Mouse (Mus musculus) midbrain, embryonic 15.5 days (tissue): ENCODE measurements at regions not wholly inside any gene's neighbourhood (a gene's known extent, or its start where the extent isn't known, plus 50 kb on each side); places are given as distances from the start of the nearest gene placed in this dataset.

Source experiments
- ATAC-seq: fragments of 200-750 bp; cut with Nextera tagmentation; replicated peaks from 2 replicates; pipeline ENCODE4 v1.8.0; 2017; ENCODE audit warnings: moderate TSS enrichment
- H3K27ac ChIP-seq: fragments of 300-500 bp; sonication (generic); 2 replicates; pipeline ENCODE4 v1.5.1; 2015; ENCODE audit warnings: mild to moderate bottlenecking, inconsistent platforms
- H3K27me3 ChIP-seq: fragments of 300-500 bp; sonication (generic); replicated peaks from 2 replicates; pipeline ENCODE4 v1.6.1; 2015; ENCODE audit warnings: inconsistent platforms
- H3K36me3 ChIP-seq: fragments of 300-500 bp; sonication (generic); replicated peaks from 2 replicates; pipeline ENCODE4 v1.6.1; 2015; ENCODE audit warnings: inconsistent platforms
- H3K4me1 ChIP-seq: fragments of 300-500 bp; sonication (generic); 2 replicates; pipeline ENCODE4 v1.6.1; 2015; ENCODE audit warnings: inconsistent platforms
- H3K4me2 ChIP-seq: fragments of 300-500 bp; sonication (generic); 2 replicates; pipeline ENCODE4 v1.6.1; 2015; ENCODE audit warnings: inconsistent platforms, mild to moderate bottlenecking, moderate library complexity
- H3K4me3 ChIP-seq: fragments of 300-500 bp; sonication (generic); 2 replicates; pipeline ENCODE4 v1.5.1; 2015; ENCODE audit warnings: mild to moderate bottlenecking, inconsistent platforms
- H3K9ac ChIP-seq: fragments of 300-500 bp; sonication (generic); 2 replicates; pipeline ENCODE4 v1.6.1; 2015; ENCODE audit warnings: mild to moderate bottlenecking, inconsistent platforms
- H3K9me3 ChIP-seq: fragments of 300-500 bp; sonication (generic); 2 replicates; pipeline ENCODE4 v1.6.1; 2016; ENCODE audit warnings: inconsistent platforms
- WGBS: fragments of 180-500 bp; shearing (Covaris S2); methylation state at CpG from one replicate; pipeline ENCODE4 v1.1.7; 2015; ENCODE audit warnings: mixed read lengths; 5-methylcytosine and 5-hydroxymethylcytosine counted together

GRCm38 (mm10) chr10:38147421-38147820, 674.2 kb downstream of the Rfpl4b start:
- H3K27ac ChIP-seq = no peak overlapping the region
- H3K4me2 ChIP-seq = no peak overlapping the region
- no peaks in the 10 kb centered on the region for H3K36me3 ChIP-seq
- ATAC-seq = no peak
- H3K27me3 ChIP-seq = no peaks in the 10 kb centered on the region
- no peak overlapping the region for H3K9ac ChIP-seq
- no peaks in the 10 kb centered on the region for H3K9me3 ChIP-seq
- H3K4me1 ChIP-seq = no peaks in the 10 kb centered on the region
- WGBS = 89% methylated on average over 2 of the region's 2 CpGs
- H3K4me3 ChIP-seq = no peak overlapping the region

- Histone ChIP-seq H3K27ac (no peak overlapping the region), H3K4me3 (no peak overlapping the region), H3K4me2 (no peak overlapping the region), H3K36me3 (no peaks in the 10 kb centered on the region), H3K27me3 (no peaks in the 10 kb centered on the region), H3K9ac (no peak overlapping the region), H3K9me3 (no peaks in the 10 kb centered on the region), H3K4me1 (no peaks in the 10 kb centered on the region)
- ATAC-seq = no peak
Measured at GRCm38 (mm10) chr10:38139196-38139595, 682.4 kb downstream of the Rfpl4b start.

- WGBS = 79% methylated on average over 3 of the region's 3 CpGs
- no peaks in the 10 kb centered on the region for H3K9me3 ChIP-seq
- no peak overlapping the region for H3K9ac ChIP-seq
- H3K27ac ChIP-seq = no peak overlapping the region
- H3K4me3 ChIP-seq = no peak overlapping the region
- H3K4me2 ChIP-seq = no peak overlapping the region
- ATAC-seq = no peak
- no peaks in the 10 kb centered on the region for H3K27me3 ChIP-seq
- H3K4me1 ChIP-seq = no peaks in the 10 kb centered on the region
- no peaks in the 10 kb centered on the region for H3K36me3 ChIP-seq
Measured at GRCm38 (mm10) chr10:38121911-38122573, 699.5 kb downstream of the Rfpl4b start.

GRCm38 (mm10) chr10:38118601-38119000, 703.0 kb downstream of the Rfpl4b start:
- Histone ChIP-seq H3K9ac (no peak overlapping the region), H3K27ac (no peak overlapping the region), H3K9me3 (no peaks in the 10 kb centered on the region), H3K4me3 (no peak overlapping the region), H3K4me2 (no peak overlapping the region), H3K27me3 (no peaks in the 10 kb centered on the region), H3K36me3 (no peaks in the 10 kb centered on the region), H3K4me1 (no peaks in the 10 kb centered on the region)
- no peak for ATAC-seq
- WGBS = 86% methylated on average over 1 of the region's 1 CpGs

GRCm38 (mm10) chr10:38116516-38116915, 705.1 kb downstream of the Rfpl4b start:
- no peak overlapping the region for H3K27ac ChIP-seq
- no peaks in the 10 kb centered on the region for H3K27me3 ChIP-seq
- H3K36me3 ChIP-seq = no peaks in the 10 kb centered on the region
- no peaks in the 10 kb centered on the region for H3K9me3 ChIP-seq
- no peak for ATAC-seq
- H3K4me1 ChIP-seq = no peaks in the 10 kb centered on the region
- no peak overlapping the region for H3K4me2 ChIP-seq
- no peak overlapping the region for H3K9ac ChIP-seq
- 85% methylated on average over 1 of the region's 1 CpGs for WGBS
- no peak overlapping the region for H3K4me3 ChIP-seq

- Histone ChIP-seq H3K4me2 (no peak overlapping the region), H3K27ac (no peak overlapping the region), H3K27me3 (no peaks in the 10 kb centered on the region), H3K4me3 (no peak overlapping the region), H3K9me3 (no peaks in the 10 kb centered on the region), H3K36me3 (no peaks in the 10 kb centered on the region), H3K4me1 (no peaks in the 10 kb centered on the region), H3K9ac (no peak overlapping the region)
- no peak for ATAC-seq
- 81% methylated on average over 2 of the region's 2 CpGs for WGBS
Measured at GRCm38 (mm10) chr10:38114194-38114593, 707.4 kb downstream of the Rfpl4b start.

GRCm38 (mm10) chr10:38108591-38108990, 713.0 kb downstream of the Rfpl4b start:
- Histone ChIP-seq H3K27me3 (no peaks in the 10 kb centered on the region), H3K9ac (no peak overlapping the region), H3K4me1 (no peaks in the 10 kb centered on the region), H3K9me3 (no peaks in the 10 kb centered on the region), H3K4me2 (no peak overlapping the region), H3K36me3 (no peaks in the 10 kb centered on the region), H3K27ac (no peak overlapping the region), H3K4me3 (no peak overlapping the region)
- no peak for ATAC-seq
- WGBS = 89% methylated on average over 6 of the region's 6 CpGs

- Histone ChIP-seq H3K4me2 (no peak overlapping the region), H3K27ac (no peak overlapping the region), H3K36me3 (no peaks in the 10 kb centered on the region), H3K4me3 (no peak overlapping the region), H3K4me1 (no peaks in the 10 kb centered on the region), H3K27me3 (no peaks in the 10 kb centered on the region), H3K9me3 (no peaks in the 10 kb centered on the region), H3K9ac (no peak overlapping the region)
- peak; percentile 30; the same call in 1 of the 2 replicates for ATAC-seq
- 40% methylated on average over 1 of the region's 1 CpGs for WGBS
Measured at GRCm38 (mm10) chr10:38103570-38103969, 718.0 kb downstream of the Rfpl4b start.

- Histone ChIP-seq H3K9me3 (no peaks in the 10 kb centered on the region), H3K36me3 (no peaks in the 10 kb centered on the region), H3K4me1 (no peaks in the 10 kb centered on the region), H3K27me3 (no peaks in the 10 kb centered on the region), H3K4me3 (no peak overlapping the region), H3K27ac (no peak overlapping the region), H3K4me2 (no peak overlapping the region), H3K9ac (no peak overlapping the region)
- WGBS = 98% methylated on average over 2 of the region's 2 CpGs
- ATAC-seq = no peak
Measured at GRCm38 (mm10) chr10:38078521-38078920, 743.1 kb downstream of the Rfpl4b start.

GRCm38 (mm10) chr10:38072394-38072793, 749.2 kb downstream of the Rfpl4b start:
- no peaks in the 10 kb centered on the region for H3K36me3 ChIP-seq
- no peak overlapping the region for H3K9ac ChIP-seq
- 81% methylated on average over 1 of the region's 1 CpGs for WGBS
- no peaks in the 10 kb centered on the region for H3K9me3 ChIP-seq
- H3K4me1 ChIP-seq = no peaks in the 10 kb centered on the region
- H3K27ac ChIP-seq = no peak overlapping the region
- no peak for ATAC-seq
- H3K27me3 ChIP-seq = no peaks in the 10 kb centered on the region
- H3K4me3 ChIP-seq = no peak overlapping the region
- no peak overlapping the region for H3K4me2 ChIP-seq

GRCm38 (mm10) chr10:38059050-38059449, 762.5 kb downstream of the Rfpl4b start:
- Histone ChIP-seq H3K4me1 (no peaks in the 10 kb centered on the region), H3K27me3 (no peaks in the 10 kb centered on the region), H3K36me3 (no peaks in the 10 kb centered on the region), H3K9ac (no peak overlapping the region), H3K4me3 (no peak overlapping the region), H3K4me2 (no peak overlapping the region), H3K9me3 (no peaks in the 10 kb centered on the region; the same call in 1 of the 2 replicates), H3K27ac (no peak overlapping the region)
- no peak for ATAC-seq
- 97% methylated on average over 8 of the region's 8 CpGs for WGBS

GRCm38 (mm10) chr10:38010452-38010851, 811.1 kb downstream of the Rfpl4b start:
- Histone ChIP-seq H3K9ac (no peak overlapping the region), H3K4me1 (no peaks in the 10 kb centered on the region), H3K4me2 (no peak overlapping the region), H3K4me3 (no peak overlapping the region), H3K9me3 (no peaks in the 10 kb centered on the region), H3K36me3 (no peaks in the 10 kb centered on the region), H3K27ac (no peak overlapping the region), H3K27me3 (no peaks in the 10 kb centered on the region)
- no peak; the same call in 1 of the 2 replicates for ATAC-seq
- 64% methylated on average over 2 of the region's 2 CpGs for WGBS

- Histone ChIP-seq H3K4me2 (no peak overlapping the region), H3K9me3 (no peaks in the 10 kb centered on the region), H3K4me3 (no peak overlapping the region), H3K36me3 (no peaks in the 10 kb centered on the region), H3K9ac (no peak overlapping the region), H3K27me3 (no peaks in the 10 kb centered on the region), H3K27ac (no peak overlapping the region), H3K4me1 (no peaks in the 10 kb centered on the region)
- no peak for ATAC-seq
Measured at GRCm38 (mm10) chr10:37995691-37996445, 825.7 kb downstream of the Rfpl4b start.
